Mouse (Mus musculus) ES-Bruce4 (cell line): ENCODE results near the gene Egln3. TPM values are rescaled to one million over a fixed set of nuclear protein-coding genes. Genes with fewer than 3 reads are reported as not detected.

Experiments used
- H3K27ac ChIP-seq: 2 replicates; pipeline ENCODE4 v1.5.1; 2012; ENCODE audit warnings: low read length, inconsistent platforms; ENCODE audit not compliant: insufficient read depth
- H3K27me3 ChIP-seq: 2 replicates; pipeline ENCODE4 v1.6.1; 2012; ENCODE audit warnings: mild to moderate bottlenecking, low read length, inconsistent platforms; ENCODE audit not compliant: control insufficient read depth, poor library complexity, insufficient read depth, severe bottlenecking
- H3K36me3 ChIP-seq: 2 replicates; pipeline ENCODE4 v1.6.1; 2012; ENCODE audit warnings: inconsistent platforms, mild to moderate bottlenecking, low read length, moderate library complexity; ENCODE audit not compliant: control insufficient read depth, poor library complexity, insufficient read depth, severe bottlenecking
- H3K4me1 ChIP-seq: one replicate; pipeline ENCODE4 v1.8.1; 2011; ENCODE audit warnings: low read length; ENCODE audit not compliant: control insufficient read depth, insufficient read depth
- H3K4me3 ChIP-seq: 2 replicates; pipeline ENCODE4 v1.5.1; 2011; ENCODE audit warnings: low read depth, mild to moderate bottlenecking, low read length
- H3K9ac ChIP-seq: 2 replicates; pipeline ENCODE4 v1.6.1; 2012; ENCODE audit warnings: low read depth, mild to moderate bottlenecking, inconsistent platforms; ENCODE audit not compliant: poor library complexity, severe bottlenecking
- H3K9me3 ChIP-seq: replicated peaks from 2 replicates; pipeline ENCODE4 v1.6.1; 2012; ENCODE audit warnings: mild to moderate bottlenecking, low read length, inconsistent platforms; ENCODE audit not compliant: control insufficient read depth, poor library complexity, insufficient read depth, severe bottlenecking
- CTCF ChIP-seq: IDR thresholded peaks from one replicate; pipeline ENCODE4 v1.8.1; 2011; ENCODE audit warnings: low read depth, low read length
- EP300 ChIP-seq: IDR thresholded peaks from 2 replicates; pipeline ENCODE4 v1.6.1; 2011; ENCODE audit warnings: low read depth, low read length; ENCODE audit not compliant: insufficient read depth
- POLR2A ChIP-seq: IDR thresholded peaks from one replicate; pipeline ENCODE4 v1.8.1; 2011; ENCODE audit warnings: low read length; ENCODE audit not compliant: insufficient read depth
- polyA plus RNA-seq: library from polyadenylated mRNA; stranded (reverse); fragments of >200 nt; gene quantifications from 2 replicates; pipeline ENCODE4 v1.2.4, GENCODE M21; 2011; ENCODE audit warnings: low read depth; ENCODE audit not compliant: missing spikeins, insufficient read depth, insufficient read length

Gene Egln3
- polyA plus RNA-seq, 1 experiment, result 19.2 TPM

DNA sequence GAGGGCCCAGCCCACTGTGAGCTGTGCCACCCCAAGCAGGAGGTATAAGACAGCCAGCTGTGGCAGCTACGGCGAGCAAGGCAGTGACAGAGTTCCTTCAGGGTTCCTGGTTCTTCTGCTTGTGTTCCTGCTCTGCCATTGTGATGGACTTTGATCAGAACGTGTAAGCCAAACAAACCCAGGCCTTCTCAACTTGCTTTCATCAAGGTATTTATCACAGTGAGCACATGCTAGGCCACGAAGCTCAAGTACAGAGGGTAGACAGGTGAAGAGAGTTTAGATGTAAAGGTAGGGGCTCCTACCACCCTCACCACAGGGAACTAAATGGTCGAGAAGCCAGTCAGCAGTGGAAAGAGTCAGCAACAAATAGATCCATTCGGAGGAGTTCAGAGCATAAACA is 30.1 kb upstream of the Egln3 start:
- TF ChIP-seq CTCF (no peak), POLR2A (no peak), EP300 (no peak)
- Histone ChIP-seq H3K4me3 (no peak overlapping the region), H3K27ac (no peak overlapping the region), H3K4me1 (no peaks in the 10 kb centered on the region), H3K27me3 (no peaks in the 10 kb centered on the region), H3K9ac (no peak overlapping the region), H3K36me3 (no peaks in the 10 kb centered on the region), H3K9me3 (0 out of 2 replicates have a peak, but pooled peaks cover 3% of the 10 kb centered on the region)

DNA sequence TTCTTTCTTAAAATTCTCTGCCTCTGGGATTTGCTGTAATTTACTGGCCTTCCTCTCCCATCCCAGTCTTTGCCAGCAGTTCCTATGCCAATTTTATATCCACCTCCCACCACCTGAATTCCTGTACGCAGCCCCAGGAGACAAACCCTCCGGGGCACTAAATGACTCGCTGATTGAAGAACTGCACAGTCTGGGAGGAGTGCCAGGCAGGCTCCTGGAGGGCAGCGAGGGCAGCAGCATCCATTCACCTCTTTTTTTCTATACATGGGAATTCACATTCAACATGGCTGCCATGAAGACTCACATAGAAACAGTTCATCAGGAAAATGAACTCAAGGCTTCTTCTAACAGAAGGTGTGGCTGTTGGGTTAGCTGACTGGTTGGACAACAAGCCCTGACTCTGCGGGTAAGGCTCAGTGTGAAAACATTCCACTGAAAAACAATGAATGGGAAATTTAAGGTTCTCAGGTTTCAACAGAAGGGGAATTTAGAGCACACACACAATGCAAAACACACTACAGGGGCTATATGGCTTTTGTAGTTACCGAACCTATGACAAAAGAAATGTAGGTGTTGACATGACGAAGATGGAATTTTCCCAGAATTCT is 29.4 kb upstream of the Egln3 start:
- Histone ChIP-seq H3K9me3 (0 out of 2 replicates have a peak, but pooled peaks cover 3% of the 10 kb centered on the region), H3K4me1 (no peaks in the 10 kb centered on the region), H3K4me3 (no peak overlapping the region), H3K27me3 (no peaks in the 10 kb centered on the region), H3K9ac (no peak overlapping the region), H3K27ac (no peak overlapping the region), H3K36me3 (no peaks in the 10 kb centered on the region)
- TF ChIP-seq POLR2A, result no peak
- TF ChIP-seq CTCF, result no peak
- TF ChIP-seq EP300, result no peak

DNA sequence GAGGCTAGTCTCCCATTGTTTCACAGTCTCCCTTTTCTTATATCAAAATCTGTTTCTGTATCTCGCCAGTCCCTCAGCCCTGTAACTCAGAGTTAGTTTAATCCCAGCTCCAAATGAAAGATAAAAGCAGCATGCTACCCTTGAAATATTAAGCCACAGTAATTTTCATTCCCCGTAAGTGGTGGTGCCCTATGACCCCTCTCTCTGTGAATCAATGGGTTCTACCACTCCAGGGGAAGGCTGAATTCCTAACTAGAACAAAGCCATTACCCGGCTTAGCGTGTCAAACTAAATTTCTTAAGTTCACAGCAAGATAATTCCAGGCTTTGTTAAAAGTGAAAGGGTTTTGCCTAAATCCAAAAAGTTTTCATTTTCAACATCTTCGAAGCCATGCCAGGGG is 28.8 kb upstream of the Egln3 start:
- TF ChIP-seq POLR2A (no peak), CTCF (no peak), EP300 (no peak)
- no peak overlapping the region for H3K9ac ChIP-seq

DNA sequence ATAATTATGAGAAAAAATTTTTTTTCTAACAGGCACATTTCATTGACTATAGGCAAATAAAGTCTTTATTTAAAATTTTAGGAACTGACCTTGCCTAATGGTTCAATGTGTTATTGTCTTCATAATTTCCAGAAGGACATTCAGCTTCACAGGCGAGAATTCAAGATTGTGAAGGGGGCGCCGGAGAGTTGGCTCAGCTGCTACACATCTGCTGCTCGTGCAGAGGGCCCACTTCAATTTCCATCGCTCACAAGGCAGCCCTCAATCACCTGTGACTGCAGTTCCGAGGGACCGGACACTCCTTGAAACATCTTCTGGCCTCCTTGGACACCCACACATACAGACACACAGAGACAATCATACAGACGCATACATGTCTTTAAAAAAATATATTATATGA is 23.9 kb upstream of the Egln3 start:
- no peak overlapping the region for H3K27ac ChIP-seq
- H3K27me3 ChIP-seq, result no peaks in the 10 kb centered on the region
- H3K9ac ChIP-seq, result no peak overlapping the region
- TF ChIP-seq EP300 (no peak), POLR2A (no peak), CTCF (no peak)
- no peak overlapping the region for H3K4me3 ChIP-seq
- H3K9me3 ChIP-seq, result no peaks in the 10 kb centered on the region
- peaks cover 11% of the 10 kb centered on the region for H3K4me1 ChIP-seq
- H3K36me3 ChIP-seq, result no peaks in the 10 kb centered on the region

More for the DNA sequence above, 28.8 kb upstream of the Egln3 start:
- Histone ChIP-seq H3K4me3 (no peak overlapping the region), H3K36me3 (no peaks in the 10 kb centered on the region), H3K9me3 (0 out of 2 replicates have a peak, but pooled peaks cover 3% of the 10 kb centered on the region), H3K27ac (no peak overlapping the region), H3K4me1 (no peaks in the 10 kb centered on the region), H3K27me3 (no peaks in the 10 kb centered on the region)

DNA sequence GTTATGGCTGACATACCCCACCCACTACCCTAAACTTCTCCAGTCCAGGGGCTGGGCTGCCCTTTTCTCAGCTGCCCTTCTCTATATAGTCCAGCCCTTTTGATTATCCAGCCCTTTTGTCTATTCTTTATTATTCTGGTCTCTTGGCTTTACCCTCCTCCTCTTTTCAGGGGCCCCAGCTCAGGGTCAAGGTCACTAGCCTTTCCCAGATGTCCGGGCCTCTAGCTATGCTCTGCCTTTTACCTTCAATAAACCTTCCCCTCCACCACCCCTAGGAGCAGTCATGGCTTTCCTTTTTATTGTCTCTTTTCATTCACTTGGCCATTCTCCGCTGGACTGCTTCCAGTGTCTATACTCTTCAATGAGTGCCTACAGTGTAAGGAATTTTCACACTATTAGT is 22.7 kb upstream of the Egln3 start:
- no peaks in the 10 kb centered on the region; the same call in 1 of the 2 replicates for H3K9me3 ChIP-seq
- no peak overlapping the region for H3K4me3 ChIP-seq

DNA sequence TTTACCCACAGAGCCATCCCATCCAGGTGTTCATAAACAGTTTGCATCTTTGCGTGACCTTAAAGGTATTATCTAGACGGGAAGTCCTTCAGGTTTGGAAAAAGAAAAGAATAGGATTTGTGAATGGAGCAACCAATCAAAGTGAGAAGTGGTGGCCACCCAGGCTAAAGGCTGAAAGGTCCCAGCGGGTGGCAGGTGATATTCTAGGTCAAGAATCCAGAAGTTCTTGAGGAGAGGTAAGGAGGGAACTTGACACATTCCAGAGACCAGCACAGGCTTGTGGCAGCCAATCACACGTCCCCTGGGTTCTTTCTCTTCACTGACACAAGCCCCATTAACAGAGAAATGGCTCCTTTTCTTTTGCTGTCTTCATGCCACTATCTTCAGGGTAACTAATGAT is 21.9 kb upstream of the Egln3 start:
- H3K4me1 ChIP-seq, result peaks cover 13% of the 10 kb centered on the region
- TF ChIP-seq EP300 (no peak), CTCF (no peak)
- no peak overlapping the region for H3K4me3 ChIP-seq
- no peak overlapping the region for H3K27ac ChIP-seq
- no peaks in the 10 kb centered on the region; the same call in 1 of the 2 replicates for H3K9me3 ChIP-seq
- no peaks in the 10 kb centered on the region for H3K36me3 ChIP-seq
- no peak overlapping the region for H3K9ac ChIP-seq
- H3K27me3 ChIP-seq, result no peaks in the 10 kb centered on the region; the same call in 1 of the 2 replicates

More for the DNA sequence above, 22.7 kb upstream of the Egln3 start:
- Histone ChIP-seq H3K4me1 (peaks cover 13% of the 10 kb centered on the region), H3K27me3 (no peaks in the 10 kb centered on the region; the same call in 1 of the 2 replicates), H3K27ac (no peak overlapping the region), H3K36me3 (no peaks in the 10 kb centered on the region), H3K9ac (no peak overlapping the region)
- no peak for TF ChIP-seq CTCF
- no peak for TF ChIP-seq POLR2A
- TF ChIP-seq EP300, result no peak
